Mouse (Mus musculus) heart, embryonic 13.5 days (tissue): ENCODE results near the gene Npy1r. TPM values are rescaled to one million over a fixed set of nuclear protein-coding genes. Genes with fewer than 3 reads are reported as not detected.

Source experiments
- ATAC-seq: fragments of 200-750 bp; cut with Nextera tagmentation; 2 replicates; pipeline ENCODE4 v1.8.0; 2017; ENCODE audit warnings: moderate TSS enrichment; ENCODE audit not compliant: insufficient number of reproducible peaks, low FRiP score, low TSS enrichment; ENCODE audit errors: extremely low read depth
- H3K27ac ChIP-seq: fragments of 300-500 bp; sonication (generic); replicated peaks from 2 replicates; pipeline ENCODE4 v1.5.1; 2015; ENCODE audit warnings: moderate library complexity, mild to moderate bottlenecking, inconsistent platforms
- H3K27me3 ChIP-seq: fragments of 300-500 bp; sonication (generic); replicated peaks from 2 replicates; pipeline ENCODE4 v1.6.1; 2015; ENCODE audit warnings: mild to moderate bottlenecking, inconsistent platforms
- H3K36me3 ChIP-seq: fragments of 300-500 bp; sonication (generic); 2 replicates; pipeline ENCODE4 v1.6.1; 2015; ENCODE audit warnings: mild to moderate bottlenecking, inconsistent platforms
- H3K4me1 ChIP-seq: fragments of 300-500 bp; sonication (generic); 2 replicates; pipeline ENCODE4 v1.6.1; 2015; ENCODE audit warnings: inconsistent platforms
- H3K4me2 ChIP-seq: fragments of 300-500 bp; sonication (generic); 2 replicates; pipeline ENCODE4 v1.6.1; 2015; ENCODE audit warnings: inconsistent platforms, mild to moderate bottlenecking, moderate library complexity
- H3K4me3 ChIP-seq: fragments of 300-500 bp; sonication (generic); 2 replicates; pipeline ENCODE4 v1.5.1; 2015; ENCODE audit warnings: moderate library complexity, mild to moderate bottlenecking, inconsistent platforms
- H3K9ac ChIP-seq: fragments of 300-500 bp; sonication (generic); 2 replicates; pipeline ENCODE4 v1.6.1; 2015; ENCODE audit warnings: inconsistent platforms, mild to moderate bottlenecking, moderate library complexity
- H3K9me3 ChIP-seq: fragments of 300-500 bp; sonication (generic); 2 replicates; pipeline ENCODE4 v1.6.1; 2016; ENCODE audit warnings: inconsistent platforms
- WGBS: fragments of 180-500 bp; shearing (Covaris S2); methylation state at CpG from one replicate; pipeline ENCODE4 v1.1.7; 2015; ENCODE audit warnings: mixed read lengths; 5-methylcytosine and 5-hydroxymethylcytosine counted together
- polyA plus RNA-seq: library from polyadenylated mRNA; unstranded; fragments of >200 nt; fragmentation: Nextera tagmentation; extraction: Ambion mirVana; gene quantifications from 2 replicates; pipeline ENCODE4 v1.2.1, GENCODE M21; 2015

Gene Npy1r
- polyA plus RNA-seq: 1.5 and 1.8 TPM in 2 replicates

- Histone ChIP-seq H3K27me3 (peaks cover 21% of the 10 kb centered on the region), H3K9ac (peak within 1 kb of the TSS; percentile 72), H3K27ac (no peak within 1 kb of the TSS), H3K9me3 (no peaks in the 10 kb centered on the region), H3K4me3 (peak within 1 kb of the TSS; percentile 56), H3K4me1 (peaks cover 9% of the 10 kb centered on the region), H3K4me2 (peak within 1 kb of the TSS; percentile 92), H3K36me3 (no peaks in the 10 kb centered on the region)
- no peak for ATAC-seq
- WGBS: 1% methylated on average over 30 of the region's 30 CpGs
Observed at GRCm38 (mm10) chr8:66696970-66697843, at the start of gene Npy1r. Gene Npy1r (plus strand): TSS chr8:66697192.

GRCm38 (mm10) chr8:66681261-66681660, 15.7 kb upstream of the Npy1r start:
- 71% methylated on average over 2 of the region's 2 CpGs for WGBS
- peaks cover 8% of the 10 kb centered on the region for H3K27me3 ChIP-seq

GRCm38 (mm10) chr8:66687511-66688329, 9.3 kb upstream of the Npy1r start, which contains the start of gene Npy5r:
Gene Npy5r (minus strand): TSS chr8:66688128.
- H3K4me2 ChIP-seq: peak within 1 kb of the TSS; percentile 93
- WGBS: 2% methylated on average over 43 of the region's 43 CpGs
- peaks cover 44% of the 10 kb centered on the region for H3K27me3 ChIP-seq
- H3K9me3 ChIP-seq: no peaks in the 10 kb centered on the region
- peak within 1 kb of the TSS; percentile 57 for H3K4me3 ChIP-seq
- no peak for ATAC-seq
- no peak within 1 kb of the TSS for H3K27ac ChIP-seq
- H3K4me1 ChIP-seq: peaks cover 11% of the 10 kb centered on the region
- H3K36me3 ChIP-seq: no peaks in the 10 kb centered on the region
- H3K9ac ChIP-seq: peak within 1 kb of the TSS; percentile 74

More at GRCm38 (mm10) chr8:66681261-66681660, 15.7 kb upstream of the Npy1r start:
- Histone ChIP-seq H3K4me2 (no peak overlapping the region), H3K9me3 (no peaks in the 10 kb centered on the region), H3K4me3 (no peak overlapping the region), H3K27ac (no peak overlapping the region), H3K36me3 (no peaks in the 10 kb centered on the region), H3K9ac (no peak overlapping the region), H3K4me1 (no peaks in the 10 kb centered on the region)
- ATAC-seq: no peak

- no peak overlapping the region for H3K27ac ChIP-seq
- no peak for ATAC-seq
- H3K9ac ChIP-seq: no peak overlapping the region
- peaks cover 11% of the 10 kb centered on the region for H3K4me1 ChIP-seq
- WGBS: 51% methylated on average over 6 of the region's 6 CpGs
- H3K27me3 ChIP-seq: peaks cover 44% of the 10 kb centered on the region
- peak overlapping the region; percentile 57 for H3K4me3 ChIP-seq
- no peaks in the 10 kb centered on the region for H3K9me3 ChIP-seq
- peak overlapping the region; percentile 93 for H3K4me2 ChIP-seq
- no peaks in the 10 kb centered on the region for H3K36me3 ChIP-seq
Observed at GRCm38 (mm10) chr8:66688395-66688794, 8.6 kb upstream of the Npy1r start.

GRCm38 (mm10) chr8:66688799-66689198, 8.2 kb upstream of the Npy1r start:
- 45% methylated on average over 4 of the region's 4 CpGs for WGBS
- Histone ChIP-seq H3K4me3 (no peak overlapping the region), H3K9me3 (no peaks in the 10 kb centered on the region), H3K4me2 (no peak overlapping the region), H3K27ac (no peak overlapping the region), H3K36me3 (no peaks in the 10 kb centered on the region), H3K27me3 (peaks cover 44% of the 10 kb centered on the region), H3K4me1 (peaks cover 11% of the 10 kb centered on the region), H3K9ac (no peak overlapping the region)
- no peak for ATAC-seq

- Histone ChIP-seq H3K4me3 (no peak overlapping the region), H3K36me3 (no peaks in the 10 kb centered on the region), H3K27me3 (peaks cover 44% of the 10 kb centered on the region), H3K4me1 (peaks cover 11% of the 10 kb centered on the region), H3K9me3 (no peaks in the 10 kb centered on the region), H3K27ac (no peak overlapping the region), H3K4me2 (no peak overlapping the region), H3K9ac (no peak overlapping the region)
- ATAC-seq: no peak
- 67% methylated on average over 5 of the region's 5 CpGs for WGBS
Observed at GRCm38 (mm10) chr8:66690402-66690801, 6.6 kb upstream of the Npy1r start.

- no peak for ATAC-seq
- H3K27ac ChIP-seq: no peak overlapping the region
- H3K9ac ChIP-seq: peak overlapping the region; percentile 72
- peaks cover 9% of the 10 kb centered on the region for H3K4me1 ChIP-seq
- H3K4me3 ChIP-seq: peak overlapping the region; percentile 56
- H3K36me3 ChIP-seq: no peaks in the 10 kb centered on the region
- 6% methylated on average over 7 of the region's 7 CpGs for WGBS
- peak overlapping the region; percentile 92 for H3K4me2 ChIP-seq
- peaks cover 21% of the 10 kb centered on the region for H3K27me3 ChIP-seq
- no peaks in the 10 kb centered on the region for H3K9me3 ChIP-seq
Observed at GRCm38 (mm10) chr8:66698011-66698410, 1.0 kb downstream of the Npy1r start.

- ATAC-seq: no peak
- H3K4me3 ChIP-seq: peak overlapping the region; percentile 56
- peaks cover 21% of the 10 kb centered on the region for H3K27me3 ChIP-seq
- no peaks in the 10 kb centered on the region for H3K9me3 ChIP-seq
- H3K4me1 ChIP-seq: peaks cover 9% of the 10 kb centered on the region
- WGBS: 50% methylated on average over 7 of the region's 7 CpGs
- peak overlapping the region; percentile 92 for H3K4me2 ChIP-seq
- H3K27ac ChIP-seq: no peak overlapping the region
- H3K36me3 ChIP-seq: no peaks in the 10 kb centered on the region
- no peak overlapping the region for H3K9ac ChIP-seq
Observed at GRCm38 (mm10) chr8:66698782-66699181, 1.8 kb downstream of the Npy1r start.

- H3K4me3 ChIP-seq: no peak overlapping the region
- H3K4me1 ChIP-seq: no peaks in the 10 kb centered on the region
- no peaks in the 10 kb centered on the region for H3K36me3 ChIP-seq
- no peaks in the 10 kb centered on the region for H3K27me3 ChIP-seq
- ATAC-seq: no peak
- no peak overlapping the region for H3K4me2 ChIP-seq
- H3K9me3 ChIP-seq: 0 out of 2 replicates have a peak, but pooled peaks cover 3% of the 10 kb centered on the region
- WGBS: 84% methylated on average over 7 of the region's 7 CpGs
- H3K9ac ChIP-seq: no peak overlapping the region
- no peak overlapping the region for H3K27ac ChIP-seq
Observed at GRCm38 (mm10) chr8:66714324-66714975, 17.5 kb downstream of the Npy1r start.

GRCm38 (mm10) chr8:66722835-66723234, 25.8 kb downstream of the Npy1r start:
- Histone ChIP-seq H3K27ac (no peak overlapping the region), H3K4me1 (0 out of 2 replicates have a peak, but pooled peaks cover 5% of the 10 kb centered on the region), H3K36me3 (no peaks in the 10 kb centered on the region), H3K9me3 (no peaks in the 10 kb centered on the region), H3K27me3 (no peaks in the 10 kb centered on the region), H3K9ac (no peak overlapping the region), H3K4me3 (no peak overlapping the region), H3K4me2 (no peak overlapping the region)
- WGBS: 73% methylated on average over 2 of the region's 2 CpGs
- ATAC-seq: no peak

- H3K27ac ChIP-seq: no peak overlapping the region
- 0 out of 2 replicates have a peak, but pooled peaks cover under 1% of the 10 kb centered on the region for H3K4me1 ChIP-seq
- H3K27me3 ChIP-seq: no peaks in the 10 kb centered on the region
- no peak for ATAC-seq
- H3K36me3 ChIP-seq: no peaks in the 10 kb centered on the region
- no peaks in the 10 kb centered on the region for H3K9me3 ChIP-seq
- H3K4me3 ChIP-seq: no peak overlapping the region
- no peak overlapping the region for H3K9ac ChIP-seq
- 41% methylated on average over 7 of the region's 7 CpGs for WGBS
- H3K4me2 ChIP-seq: no peak overlapping the region
Observed at GRCm38 (mm10) chr8:66729446-66729845, 32.5 kb downstream of the Npy1r start.
